Mouse (Mus musculus) hindbrain, embryonic 14.5 days (tissue): Measurements from ENCODE around the gene Ppp5c. TPM values are rescaled to one million over a fixed set of nuclear protein-coding genes. Genes with fewer than 3 reads are reported as not detected.

Experiments
- ATAC-seq: fragments of 200-750 bp; cut with Nextera tagmentation; 2 replicates; pipeline ENCODE4 v1.8.0; 2017; ENCODE audit warnings: moderate number of reproducible peaks, mild to moderate bottlenecking, moderate TSS enrichment, moderate library complexity; ENCODE audit not compliant: low FRiP score
- DNase-seq: peaks from one replicate; pipeline ENCODE4 v3.0.0-alpha.2; 2015; ENCODE audit warnings: low spot score
- H3K27ac ChIP-seq: fragments of 300-500 bp; sonication (generic); 2 replicates; pipeline ENCODE4 v1.5.1; 2014; ENCODE audit warnings: mild to moderate bottlenecking, moderate library complexity
- H3K27me3 ChIP-seq: fragments of 300-500 bp; sonication (generic); 2 replicates; pipeline ENCODE4 v1.6.1; 2014; ENCODE audit warnings: mild to moderate bottlenecking, low read length, mixed read lengths; ENCODE audit not compliant: control insufficient read depth, insufficient read depth
- H3K36me3 ChIP-seq: fragments of 300-500 bp; sonication (generic); replicated peaks from 2 replicates; pipeline ENCODE4 v1.6.1; 2014; ENCODE audit not compliant: control insufficient read depth, insufficient read depth
- H3K4me1 ChIP-seq: fragments of 300-500 bp; sonication (generic); replicated peaks from 2 replicates; pipeline ENCODE4 v1.6.1; 2014; ENCODE audit warnings: antibody characterized with exemption, low read length, mixed read lengths; ENCODE audit not compliant: control insufficient read depth, insufficient read depth
- H3K4me2 ChIP-seq: fragments of 300-500 bp; sonication (generic); replicated peaks from 2 replicates; pipeline ENCODE4 v1.6.1; 2014; ENCODE audit warnings: mild to moderate bottlenecking, moderate library complexity
- H3K4me3 ChIP-seq: fragments of 300-500 bp; sonication (generic); replicated peaks from 2 replicates; pipeline ENCODE4 v1.5.1; 2014; ENCODE audit warnings: mild to moderate bottlenecking, low read length
- H3K9ac ChIP-seq: fragments of 300-500 bp; sonication (generic); 2 replicates; pipeline ENCODE4 v1.6.1; 2014
- H3K9me3 ChIP-seq: fragments of 300-500 bp; sonication (generic); 2 replicates; pipeline ENCODE4 v1.6.1; 2016; ENCODE audit warnings: low read length; ENCODE audit not compliant: control insufficient read depth
- WGBS: fragments of 180-500 bp; shearing (Covaris S2); extraction: QIAGEN DNeasy Blood & Tissue Kit; methylation state at CpG from one replicate; pipeline ENCODE4 v1.1.7; 2014; 5-methylcytosine and 5-hydroxymethylcytosine counted together
- polyA plus RNA-seq: library from polyadenylated mRNA; unstranded; fragments of >200 nt; fragmentation: Nextera tagmentation; extraction: Ambion mirVana; gene quantifications from 2 replicates; pipeline ENCODE4 v1.2.1, GENCODE M21; 2014

Gene Ppp5c
- polyA plus RNA-seq, 1 experiment from 2014 or later = 123 TPM

DNA sequence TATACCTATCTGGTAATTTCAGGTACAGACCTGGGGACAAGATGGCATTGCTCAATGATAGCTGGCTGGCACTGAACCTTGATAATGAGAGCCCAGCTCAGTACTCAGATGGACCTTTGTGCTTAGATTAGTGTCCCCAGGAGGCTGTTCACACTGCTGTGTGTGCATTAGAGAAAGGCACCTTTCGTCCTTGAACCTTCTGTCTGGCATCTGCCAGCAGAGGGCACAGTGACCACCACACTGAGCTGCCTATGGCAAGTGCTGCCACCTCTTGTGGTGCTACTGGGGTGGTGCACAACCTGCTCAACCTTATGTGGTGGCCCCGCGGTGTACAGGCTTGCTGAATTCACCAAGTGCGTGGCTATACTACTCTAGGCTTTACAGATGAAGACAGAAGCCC is 20.4 kb downstream of the Ppp5c start:
- Histone ChIP-seq H3K36me3 (peaks cover 91% of the 10 kb centered on the region), H3K9ac (no peak overlapping the region), H3K27ac (no peak overlapping the region), H3K4me2 (no peak overlapping the region), H3K4me3 (no peak overlapping the region), H3K9me3 (no peaks in the 10 kb centered on the region), H3K27me3 (no peaks in the 10 kb centered on the region), H3K4me1 (no peaks in the 10 kb centered on the region)
- no peak for DNase-seq
- ATAC-seq = no peak
- WGBS = 89% methylated on average over 4 of the region's 4 CpGs

GRCm38 (mm10) chr7:17004716-17005115 is 23.0 kb downstream of the Ppp5c start:
- peaks cover 65% of the 10 kb centered on the region for H3K36me3 ChIP-seq
- no peak overlapping the region for H3K27ac ChIP-seq
- H3K9me3 ChIP-seq = no peaks in the 10 kb centered on the region
- ATAC-seq (no peak), DNase-seq (no peak)
- no peaks in the 10 kb centered on the region for H3K27me3 ChIP-seq
- 81% methylated on average over 7 of the region's 7 CpGs for WGBS
- H3K9ac ChIP-seq = no peak overlapping the region
- no peak overlapping the region for H3K4me2 ChIP-seq
- no peaks in the 10 kb centered on the region for H3K4me1 ChIP-seq
- H3K4me3 ChIP-seq = no peak overlapping the region

DNA sequence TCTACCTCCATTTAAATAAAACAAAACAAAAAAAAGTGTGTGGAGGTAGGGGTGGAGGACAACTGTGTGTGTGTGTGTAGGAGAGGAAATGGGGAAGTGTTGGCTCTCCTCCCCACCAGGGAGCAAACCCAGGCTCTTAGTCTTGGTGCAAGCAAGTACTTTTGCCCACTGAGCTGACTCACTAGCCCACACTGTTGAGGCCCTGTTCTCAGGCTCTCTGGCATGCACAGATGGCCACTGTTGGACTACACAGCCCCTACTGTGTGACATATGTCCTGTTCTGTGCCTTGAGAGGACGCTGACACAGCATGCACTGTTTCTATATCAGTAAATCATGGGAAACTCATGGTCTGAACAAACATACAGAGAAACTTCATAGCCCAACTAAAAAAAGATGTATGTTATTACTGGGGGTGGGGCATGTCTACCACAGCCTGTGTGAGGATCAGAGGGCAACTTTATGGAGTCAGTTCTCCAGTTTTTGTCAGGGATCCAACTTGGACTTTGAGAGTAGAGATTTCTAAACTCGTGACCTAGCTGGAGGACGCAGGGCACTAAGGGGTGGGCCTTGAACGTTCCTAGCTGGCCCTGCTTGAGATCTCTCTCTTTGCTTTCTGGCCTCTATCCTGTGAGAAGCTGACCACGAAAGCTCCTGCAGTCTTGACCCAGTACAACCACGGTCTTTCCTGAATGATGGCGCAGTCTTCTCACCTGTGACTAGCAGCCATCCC is 24.3 kb downstream of the Ppp5c start:
- Histone ChIP-seq H3K9ac (no peak overlapping the region), H3K9me3 (no peaks in the 10 kb centered on the region), H3K27me3 (no peaks in the 10 kb centered on the region), H3K4me1 (no peaks in the 10 kb centered on the region), H3K4me2 (no peak overlapping the region), H3K4me3 (no peak overlapping the region), H3K36me3 (peaks cover 52% of the 10 kb centered on the region), H3K27ac (peak overlapping the region; percentile 20; the same call in 1 of the 2 replicates)
- ATAC-seq (no peak), DNase-seq (no peak)
- 83% methylated on average over 7 of the region's 7 CpGs for whole genome bisulfite sequencing

GRCm38 (mm10) chr7:17002375-17003195 is 25.1 kb downstream of the Ppp5c start:
- no peak overlapping the region for H3K4me3 ChIP-seq
- H3K4me2 ChIP-seq = no peak overlapping the region
- H3K9me3 ChIP-seq = no peaks in the 10 kb centered on the region
- H3K4me1 ChIP-seq = no peaks in the 10 kb centered on the region
- H3K27ac ChIP-seq = peak overlapping the region; percentile 20; the same call in 1 of the 2 replicates
- WGBS = 12% methylated on average over 7 of the region's 7 CpGs
- peak; percentile 89 for DNase-seq
- no peaks in the 10 kb centered on the region for H3K27me3 ChIP-seq
- ATAC-seq = peak; percentile 80
- H3K36me3 ChIP-seq = peaks cover 44% of the 10 kb centered on the region
- H3K9ac ChIP-seq = no peak overlapping the region

GRCm38 (mm10) chr7:16999650-17000049 is 28.1 kb downstream of the Ppp5c start:
- no peak overlapping the region for H3K4me2 ChIP-seq
- 20% methylated on average over 4 of the region's 4 CpGs for WGBS
- ATAC-seq = peak; percentile 18; the same call in 1 of the 2 replicates

GRCm38 (mm10) chr7:16999233-16999632 is 28.5 kb downstream of the Ppp5c start:
- Histone ChIP-seq H3K4me1 (0 out of 2 replicates have a peak, but pooled peaks cover 12% of the 10 kb centered on the region), H3K36me3 (peaks cover 11% of the 10 kb centered on the region), H3K4me2 (no peak overlapping the region), H3K9ac (no peak overlapping the region), H3K4me3 (no peak overlapping the region), H3K9me3 (no peaks in the 10 kb centered on the region), H3K27ac (no peak overlapping the region), H3K27me3 (peaks cover 3% of the 10 kb centered on the region; the same call in 1 of the 2 replicates)
- no peak for DNase-seq
- 78% methylated on average over 4 of the region's 4 CpGs for WGBS
- no peak for ATAC-seq

More at GRCm38 (mm10) chr7:16999650-17000049, 28.1 kb downstream of the Ppp5c start:
- Histone ChIP-seq H3K4me1 (0 out of 2 replicates have a peak, but pooled peaks cover 10% of the 10 kb centered on the region), H3K4me3 (no peak overlapping the region), H3K27ac (no peak overlapping the region), H3K27me3 (peaks cover under 1% of the 10 kb centered on the region; the same call in 1 of the 2 replicates), H3K9ac (no peak overlapping the region), H3K9me3 (no peaks in the 10 kb centered on the region), H3K36me3 (peaks cover 15% of the 10 kb centered on the region)
- DNase-seq = peak; percentile 93

- DNase-seq = no peak
- H3K36me3 ChIP-seq = no peaks in the 10 kb centered on the region
- no peak for ATAC-seq
- H3K27me3 ChIP-seq = peaks cover 3% of the 10 kb centered on the region; the same call in 1 of the 2 replicates
- H3K4me2 ChIP-seq = peak overlapping the region; percentile 50
- H3K27ac ChIP-seq = no peak overlapping the region
- peak overlapping the region; percentile 33 for H3K4me3 ChIP-seq
- H3K4me1 ChIP-seq = peaks cover 29% of the 10 kb centered on the region
- 83% methylated on average over 4 of the region's 4 CpGs for WGBS
- H3K9ac ChIP-seq = peak overlapping the region; percentile 47; the same call in 1 of the 2 replicates
- no peaks in the 10 kb centered on the region for H3K9me3 ChIP-seq
These were observed 32.4 kb downstream of the Ppp5c start for GRCm38 (mm10) chr7:16995345-16995744.

GRCm38 (mm10) chr7:16994400-16994799 is 33.3 kb downstream of the Ppp5c start:
- no peaks in the 10 kb centered on the region for H3K9me3 ChIP-seq
- peak overlapping the region; percentile 47 for H3K9ac ChIP-seq
- WGBS = 14% methylated on average over 20 of the region's 20 CpGs
- peaks cover 3% of the 10 kb centered on the region; the same call in 1 of the 2 replicates for H3K27me3 ChIP-seq
- peak overlapping the region; percentile 50 for H3K4me2 ChIP-seq
- no peak overlapping the region for H3K27ac ChIP-seq
- H3K36me3 ChIP-seq = no peaks in the 10 kb centered on the region
- DNase-seq = no peak
- peak overlapping the region; percentile 33 for H3K4me3 ChIP-seq
- no peak for ATAC-seq
- H3K4me1 ChIP-seq = peaks cover 34% of the 10 kb centered on the region
